Mouse (Mus musculus) central nervous system, embryonic 11.5 days (tissue): ENCODE data around the gene Trim27. TPM values are rescaled to one million over a fixed set of nuclear protein-coding genes. Genes with fewer than 3 reads are reported as not detected.

Experiments used
- polyA plus RNA-seq: library from polyadenylated mRNA; depleted of rRNA; stranded (reverse); fragments of >200 nt; gene quantifications from 2 replicates; pipeline ENCODE4 v1.2.3, GENCODE M21; 2012; rRNA removed

Trim27 gene
- polyA plus RNA-seq = 100 and 106 TPM in 2 replicates

GRCm38 (mm10) chr13:21179367-21179723 lies at the start of gene Trim27:
Gene Trim27, plus strand, starts transcription at chr13:21179445.

GRCm38 (mm10) chr13:21145767-21146166 lies 33.5 kb upstream of the Trim27 start, which contains the start of gene Olfr1368:
Gene Olfr1368, minus strand, starts transcription at chr13:21145867.

Other genes with a start within 250 kb of the Trim27 start
- not detected in 2 replicates for gene Olfr1370, start 104.5 kb upstream of the Trim27 start, polyA plus RNA-seq
- not detected in 2 replicates for gene Olfr1369-ps1, start 68.0 kb upstream of the Trim27 start, polyA plus RNA-seq
- not detected in 2 replicates for gene Olfr263, start 49.8 kb upstream of the Trim27 start, polyA plus RNA-seq
- gene Olfr1368, start 33.6 kb upstream of the Trim27 start, polyA plus RNA-seq = not detected in 2 replicates
- 0.04 TPM in 1 of 2 replicates, not detected in the other for gene Gpx5, start 113.3 kb downstream of the Trim27 start, polyA plus RNA-seq
- gene Gpx6, start 132.7 kb downstream of the Trim27 start, polyA plus RNA-seq = 0.10 TPM in 1 of 2 replicates, not detected in the other
- not detected in 2 replicates for gene Olfr1367, start 167.5 kb downstream of the Trim27 start, polyA plus RNA-seq
- 15.4 and 15.5 TPM in 2 replicates for gene Zscan12, start 183.4 kb downstream of the Trim27 start, polyA plus RNA-seq
- 71.5 and 99.4 TPM in 2 replicates for gene Zkscan3, start 223.3 kb downstream of the Trim27 start, polyA plus RNA-seq